Mouse (Mus musculus) bone marrow macrophage, adult 2 months (primary cell): Measurements from ENCODE around the gene Ykt6. TPM values are rescaled to one million over a fixed set of nuclear protein-coding genes. Genes with fewer than 3 reads are reported as not detected.

Experiments
- H3K27ac ChIP-seq: 2 replicates; pipeline ENCODE4 v1.5.1; 2012; ENCODE audit warnings: low read depth, low read length; ENCODE audit not compliant: insufficient read depth
- H3K4me1 ChIP-seq: 2 replicates; pipeline ENCODE4 v1.6.1; 2012; ENCODE audit warnings: low read length; ENCODE audit not compliant: control insufficient read depth, insufficient read depth
- H3K4me3 ChIP-seq: 2 replicates; pipeline ENCODE4 v1.5.1; 2012; ENCODE audit warnings: mild to moderate bottlenecking, low read length, moderate library complexity; ENCODE audit not compliant: insufficient read depth
- CTCF ChIP-seq: IDR thresholded peaks from 2 replicates; pipeline ENCODE4 v1.5.1; 2012; ENCODE audit warnings: low read depth, mild to moderate bottlenecking, low read length, moderate library complexity
- POLR2A ChIP-seq: IDR thresholded peaks from 2 replicates; pipeline ENCODE4 v1.6.1; 2012; ENCODE audit warnings: mild to moderate bottlenecking, low read depth, low read length, borderline replicate concordance
- polyA plus RNA-seq: library from polyadenylated mRNA; stranded (reverse); fragments of >200 nt; gene quantifications from 2 replicates; pipeline ENCODE4 v1.2.4, GENCODE M21; 2012; ENCODE audit not compliant: missing spikeins, insufficient read depth, insufficient read length

Ykt6 gene
- polyA plus RNA-seq, 1 experiment = 50.0 TPM

DNA sequence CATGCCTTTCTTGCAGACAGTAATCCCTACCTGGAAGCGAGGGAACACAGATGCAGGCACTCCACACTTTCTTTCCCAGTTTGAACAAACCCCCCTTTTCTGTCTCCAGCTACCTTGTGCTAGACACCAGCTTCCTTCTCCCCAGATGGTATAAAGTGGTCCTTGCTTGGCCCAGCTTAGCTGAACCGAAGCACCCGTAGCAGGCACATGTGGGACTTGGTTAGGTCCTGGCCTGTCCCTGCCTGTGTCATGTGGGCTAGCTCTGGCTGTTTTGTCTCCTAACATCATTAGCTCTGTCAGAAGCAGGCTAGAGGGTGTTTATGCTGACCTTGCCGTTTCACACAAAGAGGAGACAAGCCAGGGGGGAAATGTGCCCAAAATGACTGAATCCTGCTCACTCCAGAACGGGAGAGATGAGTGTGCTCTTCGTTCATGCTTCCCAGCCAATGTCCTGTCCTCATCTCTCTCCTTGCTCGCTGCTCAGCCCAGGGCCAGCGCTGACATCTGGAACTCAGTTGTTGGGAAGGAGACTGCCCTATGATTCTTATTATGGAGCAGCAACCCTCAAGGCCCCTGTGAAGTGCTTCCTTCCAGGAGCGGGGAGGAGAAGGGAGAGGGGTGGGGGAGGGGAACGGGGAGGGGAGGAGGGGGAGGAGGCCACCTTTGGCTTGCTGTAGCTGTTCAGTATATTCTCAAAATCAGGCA, 6.8 kb upstream of the Ykt6 start:
- Histone ChIP-seq H3K4me3 (no peak overlapping the region), H3K27ac (no peak overlapping the region), H3K4me1 (peaks cover 16% of the 10 kb centered on the region)
- no peak for TF ChIP-seq CTCF
- no peak for TF ChIP-seq POLR2A

DNA sequence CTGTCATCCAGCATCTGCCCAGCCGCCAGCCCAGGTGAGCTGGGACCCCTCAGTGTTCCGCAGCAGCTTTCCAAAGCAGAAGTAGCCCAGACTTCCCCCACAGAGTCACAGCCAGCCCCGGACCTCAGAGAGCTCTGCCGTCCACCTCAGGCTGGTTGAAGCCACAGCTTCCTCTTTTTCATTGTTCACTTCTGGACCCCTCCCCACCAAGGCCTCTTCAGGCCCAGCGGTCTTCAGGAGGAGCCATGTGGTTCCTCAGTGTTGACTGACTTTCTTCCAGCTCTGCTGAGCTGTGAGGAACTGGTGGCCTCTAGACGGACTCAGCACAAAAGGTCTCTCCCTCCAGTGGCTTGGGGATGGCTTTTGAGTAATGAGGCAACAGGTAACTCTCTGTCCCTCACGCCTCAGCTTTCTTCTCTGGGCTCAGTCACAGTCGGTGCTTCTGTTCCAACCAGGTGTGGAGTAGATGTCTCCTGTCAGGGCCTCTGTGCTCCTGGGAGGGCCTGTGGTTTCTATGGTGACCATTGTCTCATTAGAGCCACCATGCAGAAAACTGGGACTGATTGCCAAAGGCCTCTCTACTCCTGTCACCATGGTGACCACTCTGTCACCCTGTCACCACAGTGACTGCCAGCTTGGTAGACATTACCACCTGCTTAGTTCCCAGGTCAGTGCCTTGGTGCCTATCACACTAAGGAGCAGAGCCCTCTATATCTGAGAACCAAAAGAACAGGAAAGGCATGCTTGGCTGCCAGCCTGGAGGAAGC, 5.7 kb upstream of the Ykt6 start, which contains the start of gene Gck:
Gene Gck (minus strand): TSS at position 496 of the 767 bp plus-strand sequence.
- TF ChIP-seq CTCF (no peak), POLR2A (no peak)
- H3K27ac ChIP-seq = no peak within 1 kb of the TSS

DNA sequence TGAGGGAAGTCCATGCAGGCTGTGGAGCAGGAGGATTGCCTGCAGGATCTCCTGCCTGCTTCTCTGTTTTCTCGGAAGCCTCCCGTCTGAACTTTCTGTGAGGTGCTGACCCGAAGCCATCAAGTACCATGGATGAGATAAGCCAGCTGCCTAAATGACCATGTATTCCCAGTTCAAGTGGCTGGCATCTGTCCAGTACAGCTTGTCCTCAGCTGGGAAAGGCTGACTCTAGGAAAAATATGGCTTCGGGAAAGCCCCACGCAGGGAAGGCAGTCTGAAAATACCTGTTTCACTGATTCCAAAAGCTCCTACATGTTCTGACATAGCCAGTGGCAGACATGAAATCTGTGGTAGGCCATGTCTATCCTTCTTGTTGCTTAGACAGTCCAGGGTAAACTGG, 3.0 kb upstream of the Ykt6 start:
- TF ChIP-seq CTCF = no peak
- no peak for TF ChIP-seq POLR2A
- H3K4me3 ChIP-seq = no peak overlapping the region
- H3K27ac ChIP-seq = no peak overlapping the region
- H3K4me1 ChIP-seq = peaks cover 17% of the 10 kb centered on the region

More for the DNA sequence above, 5.7 kb upstream of the Ykt6 start, which contains the start of gene Gck:
- no peak within 1 kb of the TSS for H3K4me3 ChIP-seq
- peaks cover 17% of the 10 kb centered on the region for H3K4me1 ChIP-seq

DNA sequence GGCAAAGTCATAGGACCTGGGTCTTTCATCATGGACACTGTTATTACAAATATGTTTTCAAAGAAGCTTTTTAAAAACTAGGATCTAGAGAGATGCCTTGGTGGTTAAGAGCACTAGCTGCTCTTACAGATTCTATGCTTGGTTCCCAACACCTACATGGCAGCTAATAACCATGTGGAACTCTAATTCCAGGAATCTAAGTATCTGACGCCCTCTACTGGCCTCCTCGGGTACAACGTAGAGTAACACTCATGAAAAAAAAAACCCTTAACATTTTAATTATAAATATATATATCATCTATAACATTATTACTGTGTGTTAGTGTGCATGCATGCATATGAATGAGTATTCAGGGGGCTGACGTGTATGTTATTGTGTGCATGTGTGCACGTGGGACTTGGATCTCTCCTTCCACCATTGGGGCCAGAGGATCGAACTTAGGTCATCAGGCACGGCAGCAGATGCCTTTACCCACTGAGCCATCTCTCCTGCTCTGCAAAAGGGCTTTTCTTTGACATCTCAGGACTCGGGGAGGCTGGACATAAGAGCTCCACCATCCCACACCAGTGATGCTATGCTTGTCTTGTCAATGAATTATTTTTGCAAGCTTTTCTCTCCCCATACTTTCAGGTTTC, 2.2 kb upstream of the Ykt6 start:
- Histone ChIP-seq H3K4me1 (peaks cover 20% of the 10 kb centered on the region), H3K4me3 (no peak overlapping the region), H3K27ac (no peak overlapping the region)
- TF ChIP-seq POLR2A (no peak), CTCF (no peak)

DNA sequence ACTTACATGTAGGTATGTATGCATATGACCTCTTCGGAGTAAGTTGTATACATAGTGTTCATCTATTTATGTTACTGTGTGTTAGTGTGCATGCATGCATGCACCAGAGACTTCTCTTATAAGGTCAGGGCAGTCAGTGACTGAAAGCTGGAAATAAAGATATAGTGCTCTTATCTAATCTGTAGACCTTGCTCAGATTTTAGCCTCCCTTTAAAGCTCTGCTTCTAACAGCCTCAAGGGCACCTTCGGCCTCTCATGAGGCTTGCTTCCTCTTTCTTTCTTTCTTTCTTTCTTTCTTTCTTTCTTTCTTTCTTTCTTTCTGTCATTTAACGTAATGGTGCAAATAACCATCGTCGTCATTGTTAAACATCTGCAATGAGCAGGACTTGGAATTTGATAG, 1.1 kb upstream of the Ykt6 start:
- TF ChIP-seq CTCF = no peak
- no peak for TF ChIP-seq POLR2A
- H3K27ac ChIP-seq = no peak overlapping the region
- H3K4me1 ChIP-seq = peaks cover 25% of the 10 kb centered on the region
- no peak overlapping the region for H3K4me3 ChIP-seq

DNA sequence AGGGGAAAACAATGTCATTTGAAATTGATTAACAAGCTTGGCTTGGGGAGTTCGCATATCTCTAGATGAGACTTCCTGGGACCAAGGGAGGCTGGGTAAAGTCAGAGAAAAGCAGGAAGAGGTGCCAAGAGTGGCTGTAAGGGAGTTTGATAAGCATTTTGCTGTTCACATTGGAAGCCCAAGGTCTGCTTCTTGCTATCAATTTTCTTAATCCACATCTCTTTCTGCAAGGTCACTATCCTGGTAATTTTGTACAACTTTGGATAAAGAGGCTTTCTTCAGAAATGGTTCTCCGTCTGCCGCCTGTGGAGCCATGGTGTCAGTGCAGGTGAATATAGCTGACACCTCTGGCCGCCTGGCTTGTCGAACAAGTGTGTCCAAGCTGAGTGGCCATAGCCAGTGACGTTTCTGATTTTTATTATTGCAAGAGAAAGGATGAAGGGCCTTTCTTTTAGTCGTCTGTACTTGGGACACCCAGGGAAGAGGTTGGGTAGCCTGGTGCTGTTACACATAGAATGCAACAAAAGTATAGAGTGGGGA, 458 bp upstream of the Ykt6 start:
- Histone ChIP-seq H3K27ac (peak overlapping the region; percentile 59), H3K4me1 (peaks cover 24% of the 10 kb centered on the region), H3K4me3 (peak overlapping the region; percentile 64)
- no peak for TF ChIP-seq POLR2A
- TF ChIP-seq CTCF = no peak

DNA sequence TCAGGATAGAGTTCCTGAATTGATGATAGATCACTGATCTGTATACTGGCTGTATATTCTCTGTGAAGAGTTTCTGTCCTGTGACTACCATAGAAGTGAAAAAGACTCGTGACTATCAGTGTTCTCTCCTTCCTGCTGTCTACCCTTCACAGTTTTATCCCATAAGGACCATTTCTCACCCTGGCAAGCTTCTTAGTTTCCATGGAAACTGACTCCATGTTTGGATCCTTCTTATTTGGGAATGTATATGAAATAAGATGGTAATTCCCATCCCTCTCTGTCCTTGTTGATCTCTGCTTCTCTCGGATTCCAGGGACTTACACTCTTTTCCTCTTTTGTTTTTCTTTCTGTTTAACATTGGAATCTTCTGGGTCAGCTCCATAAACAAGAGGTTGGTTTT, 4.6 kb downstream of the Ykt6 start:
- H3K27ac ChIP-seq = no peak overlapping the region
- no peak for TF ChIP-seq POLR2A
- peaks cover 29% of the 10 kb centered on the region for H3K4me1 ChIP-seq
- no peak overlapping the region for H3K4me3 ChIP-seq

DNA sequence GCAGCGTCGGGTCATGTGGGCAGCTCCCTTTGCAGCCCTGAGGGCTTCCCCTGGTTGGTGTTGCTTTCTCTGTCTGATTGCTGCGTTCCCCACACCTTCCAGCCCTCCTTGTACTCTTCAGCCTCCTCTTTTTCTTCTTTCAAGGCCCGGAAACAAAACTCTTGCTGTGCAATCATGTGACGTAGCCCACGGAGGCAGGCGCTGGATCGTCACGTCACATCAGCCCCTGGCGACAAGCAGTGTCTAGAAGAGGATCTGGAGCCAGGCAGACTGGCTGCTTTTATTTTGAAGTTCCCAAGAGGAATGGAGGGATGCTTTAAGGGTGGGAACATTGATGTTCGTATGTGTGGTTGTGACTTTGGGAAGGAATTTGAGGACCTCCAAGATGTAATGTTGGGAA, 10.4 kb downstream of the Ykt6 start:
- TF ChIP-seq POLR2A = no peak
- no peak for TF ChIP-seq CTCF
- Histone ChIP-seq H3K27ac (no peak overlapping the region), H3K4me3 (no peak overlapping the region), H3K4me1 (peaks cover 4% of the 10 kb centered on the region)

DNA sequence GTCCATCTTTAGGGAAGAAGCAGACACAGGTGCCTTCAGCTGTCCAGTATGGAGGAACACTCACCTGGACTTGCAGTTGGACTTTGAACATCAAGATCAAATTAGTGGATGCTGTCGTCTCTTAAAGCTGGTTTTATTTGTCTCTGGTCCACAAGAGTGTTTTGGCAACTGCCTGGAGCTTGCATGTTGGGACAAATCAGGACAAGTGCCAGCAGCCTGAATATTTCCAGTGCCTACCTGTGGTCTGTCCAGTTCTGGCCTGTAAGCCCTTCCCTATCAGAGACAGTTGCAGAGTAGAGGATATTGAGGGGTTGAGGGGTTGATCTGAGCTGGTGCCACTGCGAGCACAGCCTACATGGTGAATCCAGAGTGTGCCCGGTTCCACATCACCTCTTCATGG, 11.3 kb downstream of the Ykt6 start:
- H3K4me1 ChIP-seq = no peaks in the 10 kb centered on the region
- H3K27ac ChIP-seq = no peak overlapping the region
- no peak overlapping the region for H3K4me3 ChIP-seq
- TF ChIP-seq POLR2A = no peak
- TF ChIP-seq CTCF = no peak
